Mouse (Mus musculus) hindbrain, embryonic 12.5 days (tissue): Measurements from ENCODE around the gene Rcc1. TPM values are rescaled to one million over a fixed set of nuclear protein-coding genes. Genes with fewer than 3 reads are reported as not detected.

Source experiments
- ATAC-seq: fragments of 200-750 bp; cut with Nextera tagmentation; 2 replicates; pipeline ENCODE4 v1.8.0; 2017; ENCODE audit warnings: moderate TSS enrichment; ENCODE audit not compliant: low FRiP score
- H3K27ac ChIP-seq: fragments of 300-500 bp; sonication (generic); 2 replicates; pipeline ENCODE4 v1.5.1; 2016; ENCODE audit warnings: mild to moderate bottlenecking
- H3K27me3 ChIP-seq: fragments of 300-500 bp; sonication (generic); 2 replicates; pipeline ENCODE4 v1.6.1; 2016; ENCODE audit warnings: mild to moderate bottlenecking
- H3K36me3 ChIP-seq: fragments of 300-500 bp; sonication (generic); 2 replicates; pipeline ENCODE4 v1.6.1; 2016; ENCODE audit warnings: mild to moderate bottlenecking
- H3K4me1 ChIP-seq: fragments of 300-500 bp; sonication (generic); 2 replicates; pipeline ENCODE4 v1.6.1; 2016
- H3K4me2 ChIP-seq: fragments of 300-500 bp; sonication (generic); replicated peaks from 2 replicates; pipeline ENCODE4 v1.6.1; 2016; ENCODE audit warnings: mild to moderate bottlenecking
- H3K4me3 ChIP-seq: fragments of 300-500 bp; sonication (generic); 2 replicates; pipeline ENCODE4 v1.5.1; 2016; ENCODE audit warnings: mild to moderate bottlenecking
- H3K9ac ChIP-seq: fragments of 300-500 bp; sonication (generic); 2 replicates; pipeline ENCODE4 v1.6.1; 2016; ENCODE audit warnings: mild to moderate bottlenecking, moderate library complexity
- H3K9me3 ChIP-seq: fragments of 300-500 bp; sonication (generic); replicated peaks from 2 replicates; pipeline ENCODE4 v1.6.1; 2016; ENCODE audit warnings: mild to moderate bottlenecking
- WGBS: fragments of 180-500 bp; shearing (Covaris S2); methylation state at CpG from one replicate; pipeline ENCODE4 v1.1.7; 2016; 5-methylcytosine and 5-hydroxymethylcytosine counted together
- polyA plus RNA-seq: library from polyadenylated mRNA; unstranded; fragments of >200 nt; fragmentation: Nextera tagmentation; extraction: Ambion mirVana; gene quantifications from 2 replicates; pipeline ENCODE4 v1.2.1, GENCODE M21; 2016

Rcc1 gene
- polyA plus RNA-seq, result 65.8 and 67.5 TPM in 2 replicates

DNA sequence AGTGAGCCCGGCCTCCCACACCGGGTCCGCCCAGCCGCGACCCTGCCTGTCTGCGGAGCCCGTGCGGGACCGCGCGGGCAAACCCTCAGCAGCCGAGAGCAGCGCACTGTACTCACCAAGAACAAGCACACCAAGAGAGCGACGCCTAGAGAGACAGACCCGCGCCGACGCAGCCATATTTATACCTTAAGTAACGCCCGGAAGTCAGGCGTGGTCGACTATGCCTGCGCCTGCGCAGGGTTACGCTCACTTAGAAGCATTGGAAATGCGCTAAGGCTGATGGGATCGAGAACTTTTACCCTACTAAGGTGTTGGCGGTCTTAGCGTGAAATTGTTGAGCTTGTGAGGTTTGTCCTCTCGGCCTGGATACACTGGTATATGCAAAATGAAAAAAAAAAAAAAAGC lies at the start of gene Rcc1:
Gene Rcc1 (minus strand): TSS at position 125 of the 405 bp plus-strand sequence.
- Histone ChIP-seq H3K4me3 (peak within 1 kb of the TSS; percentile 73), H3K27ac (peak within 1 kb of the TSS; percentile 93), H3K27me3 (no peaks in the 10 kb centered on the region), H3K36me3 (peaks cover 30% of the 10 kb centered on the region), H3K9ac (peak within 1 kb of the TSS; percentile 88), H3K4me1 (peaks cover 18% of the 10 kb centered on the region), H3K9me3 (no peaks in the 10 kb centered on the region), H3K4me2 (peak within 1 kb of the TSS; percentile 85)
- peak; percentile 88 for ATAC-seq
- under 1% methylated on average over 31 of the region's 31 CpGs for WGBS

DNA sequence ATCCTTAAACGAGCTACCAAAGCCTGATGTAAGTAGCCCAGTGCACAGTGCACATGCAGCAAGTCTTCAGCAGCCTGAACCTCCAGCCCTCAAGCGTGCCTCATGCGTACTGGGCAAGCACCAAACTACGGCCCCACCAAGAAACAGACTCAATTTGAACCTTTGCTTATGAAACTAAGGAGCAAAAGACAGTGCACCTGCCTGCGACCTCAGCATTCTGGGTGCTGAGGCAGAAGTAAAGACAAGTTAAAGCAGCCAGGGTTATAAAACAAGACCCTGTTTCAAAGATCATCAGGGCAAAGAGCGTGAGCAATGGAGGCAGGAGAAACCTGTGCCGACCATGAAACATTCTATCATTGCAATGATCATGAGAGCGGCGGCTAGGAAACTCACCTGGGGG lies 47.6 kb upstream of the Rcc1 start:
- Histone ChIP-seq H3K9ac (no peak overlapping the region), H3K27me3 (no peaks in the 10 kb centered on the region), H3K4me2 (no peak overlapping the region), H3K27ac (no peak overlapping the region), H3K4me1 (peaks cover 8% of the 10 kb centered on the region), H3K9me3 (no peaks in the 10 kb centered on the region), H3K4me3 (no peak overlapping the region), H3K36me3 (0 out of 2 replicates have a peak, but pooled peaks cover under 1% of the 10 kb centered on the region)
- no peak for ATAC-seq
- 98% methylated on average over 9 of the region's 9 CpGs for WGBS

DNA sequence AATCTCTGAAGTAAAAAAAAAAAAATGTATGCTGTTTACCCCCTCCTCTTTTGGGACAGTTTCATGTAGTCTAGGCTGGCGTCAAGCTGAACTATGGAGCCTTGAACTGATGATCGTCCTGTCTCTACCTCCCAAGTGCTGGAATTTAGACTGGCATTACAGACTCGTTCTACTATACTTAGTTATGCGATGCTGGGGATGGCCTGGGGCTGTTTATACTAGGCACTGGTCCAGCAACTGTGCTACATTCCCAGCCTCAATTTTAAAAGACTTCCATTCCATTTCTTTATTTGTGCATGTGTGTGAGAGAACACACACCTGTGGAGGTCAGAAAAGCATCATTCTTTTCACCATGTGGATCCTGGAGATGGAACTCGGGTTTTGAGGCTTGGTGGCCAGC lies 45.5 kb upstream of the Rcc1 start:
- WGBS, result 79% methylated on average over 5 of the region's 5 CpGs
- no peaks in the 10 kb centered on the region for H3K27me3 ChIP-seq
- H3K4me1 ChIP-seq, result peaks cover 8% of the 10 kb centered on the region
- no peak overlapping the region for H3K9ac ChIP-seq
- no peak overlapping the region for H3K4me3 ChIP-seq
- no peak for ATAC-seq
- no peaks in the 10 kb centered on the region for H3K9me3 ChIP-seq
- H3K27ac ChIP-seq, result no peak overlapping the region
- no peaks in the 10 kb centered on the region for H3K36me3 ChIP-seq
- H3K4me2 ChIP-seq, result no peak overlapping the region

DNA sequence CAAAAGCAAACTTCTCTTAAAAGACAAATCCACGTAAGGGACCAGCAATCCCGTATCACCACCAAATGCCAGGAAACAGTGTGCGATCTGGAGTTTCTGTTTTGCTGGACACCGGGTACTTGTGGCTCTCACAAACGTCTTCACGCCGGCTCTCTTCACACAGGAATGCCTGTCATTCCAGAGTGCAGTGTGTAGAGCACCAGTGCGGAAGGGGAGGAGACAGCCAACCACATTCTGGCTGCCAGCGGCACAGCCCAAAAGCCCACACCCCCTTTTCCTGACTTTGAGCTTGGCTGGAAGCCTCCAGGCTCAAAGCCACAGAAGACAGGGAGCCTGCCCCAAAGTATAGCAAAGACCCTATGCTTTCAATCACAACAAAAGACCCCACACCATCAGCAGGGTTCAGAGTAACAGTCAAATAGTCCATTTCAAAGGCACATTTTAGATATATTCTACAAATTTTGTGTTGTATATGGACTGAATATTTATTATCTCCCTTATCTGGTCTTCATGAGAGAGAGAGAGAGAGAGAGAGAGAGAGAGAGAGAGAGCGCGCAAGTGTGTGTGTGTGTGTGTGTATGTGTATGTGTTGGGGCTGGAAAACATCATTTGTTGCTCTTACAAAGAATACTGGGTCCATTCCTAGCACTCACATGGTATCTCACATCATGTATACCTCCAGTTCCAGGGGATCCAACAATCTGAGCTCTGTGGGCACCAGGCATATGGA lies 44.8 kb upstream of the Rcc1 start:
- H3K4me1 ChIP-seq, result peaks cover 8% of the 10 kb centered on the region
- no peak overlapping the region for H3K4me3 ChIP-seq
- no peak overlapping the region for H3K27ac ChIP-seq
- H3K4me2 ChIP-seq, result peak overlapping the region; percentile 32; the same call in 1 of the 2 replicates
- H3K9me3 ChIP-seq, result no peaks in the 10 kb centered on the region
- H3K36me3 ChIP-seq, result no peaks in the 10 kb centered on the region
- 39% methylated on average over 11 of the region's 11 CpGs for WGBS
- ATAC-seq, result no peak
- no peak overlapping the region for H3K9ac ChIP-seq
- no peaks in the 10 kb centered on the region for H3K27me3 ChIP-seq

DNA sequence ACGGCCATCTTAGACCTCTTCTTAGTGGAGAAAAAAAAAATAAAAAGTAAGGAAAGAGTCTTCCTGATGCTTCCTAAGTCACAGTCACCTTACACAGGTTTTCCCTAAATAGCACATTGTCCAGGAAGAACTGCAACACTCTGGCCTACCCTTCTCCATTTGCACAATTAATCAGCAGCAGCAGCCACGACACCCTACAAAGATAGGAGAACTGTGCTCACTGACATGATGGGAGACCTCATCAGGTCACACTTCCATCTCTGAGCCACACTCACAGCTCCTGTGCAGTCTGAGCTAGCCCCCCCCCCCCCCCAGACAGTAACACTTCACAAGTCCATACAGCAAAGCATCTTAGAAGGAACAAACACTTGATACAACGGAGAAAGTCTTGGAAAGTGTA lies 43.7 kb upstream of the Rcc1 start:
- WGBS, result 93% methylated on average over 3 of the region's 3 CpGs
- no peak overlapping the region for H3K27ac ChIP-seq
- no peaks in the 10 kb centered on the region for H3K36me3 ChIP-seq
- H3K9me3 ChIP-seq, result no peaks in the 10 kb centered on the region
- no peak overlapping the region for H3K4me2 ChIP-seq
- H3K4me3 ChIP-seq, result no peak overlapping the region
- no peak for ATAC-seq
- H3K4me1 ChIP-seq, result peaks cover 8% of the 10 kb centered on the region
- no peak overlapping the region for H3K9ac ChIP-seq
- no peaks in the 10 kb centered on the region for H3K27me3 ChIP-seq

DNA sequence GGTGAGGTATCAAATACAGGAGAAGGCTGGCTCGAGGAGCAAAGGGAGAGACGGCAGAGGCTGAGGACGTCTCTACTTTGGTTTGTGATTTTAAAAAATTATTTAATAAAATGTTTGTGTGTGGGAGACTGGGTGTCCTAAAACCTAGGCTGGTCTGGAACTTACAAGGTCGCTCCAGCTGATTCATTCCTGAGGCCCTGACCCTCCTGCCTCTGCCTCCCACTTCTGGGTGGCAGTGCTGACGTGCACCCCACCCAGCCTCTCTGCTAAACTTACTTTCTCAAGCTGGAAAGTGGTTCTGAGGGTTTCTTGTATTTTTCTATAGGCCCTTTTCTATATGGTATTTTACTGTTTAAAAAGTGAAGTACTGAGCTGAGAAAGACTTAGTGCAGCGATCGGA lies 42.8 kb upstream of the Rcc1 start:
- ATAC-seq, result no peak
- WGBS, result 91% methylated on average over 7 of the region's 7 CpGs
- Histone ChIP-seq H3K27ac (no peak overlapping the region), H3K9me3 (no peaks in the 10 kb centered on the region), H3K4me2 (no peak overlapping the region), H3K4me3 (no peak overlapping the region), H3K9ac (no peak overlapping the region), H3K4me1 (peaks cover 8% of the 10 kb centered on the region), H3K36me3 (no peaks in the 10 kb centered on the region), H3K27me3 (no peaks in the 10 kb centered on the region)

DNA sequence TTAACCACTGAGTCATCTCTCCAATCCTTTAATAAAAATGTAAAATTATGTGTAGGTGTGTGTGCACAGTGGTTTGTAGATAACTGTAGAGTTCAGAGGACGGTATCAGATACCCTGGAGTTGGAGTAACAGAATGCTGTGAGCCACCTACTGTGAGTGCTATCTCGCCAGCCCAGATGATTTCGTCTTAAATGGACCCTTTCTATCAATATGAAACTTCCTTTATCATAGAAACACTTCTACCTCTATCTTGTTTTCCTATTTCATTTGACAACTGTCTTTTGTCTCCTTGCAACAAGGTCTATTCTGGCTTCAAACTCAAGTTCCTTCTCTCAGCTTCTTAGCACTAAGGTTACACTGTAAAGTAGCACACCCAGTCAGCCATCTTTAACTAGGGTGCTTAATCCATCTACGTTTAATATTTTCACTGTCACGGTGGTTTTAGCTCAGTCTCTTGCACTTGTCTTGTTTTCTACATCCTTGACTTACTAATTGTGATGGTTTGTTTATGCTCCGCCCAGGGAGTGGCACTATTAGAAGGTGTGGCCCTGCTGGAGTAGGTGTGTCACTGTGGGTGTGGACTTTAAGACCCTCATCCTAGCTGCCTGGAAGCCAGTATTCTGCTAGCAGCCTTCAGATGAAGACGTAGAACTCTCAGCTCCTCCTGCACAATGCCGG lies 37.8 kb upstream of the Rcc1 start:
- Histone ChIP-seq H3K4me3 (no peak overlapping the region), H3K36me3 (no peaks in the 10 kb centered on the region), H3K4me2 (no peak overlapping the region), H3K27ac (no peak overlapping the region), H3K9me3 (no peaks in the 10 kb centered on the region), H3K27me3 (no peaks in the 10 kb centered on the region), H3K9ac (no peak overlapping the region), H3K4me1 (no peaks in the 10 kb centered on the region; the same call in 1 of the 2 replicates)
- 95% methylated on average over 8 of the region's 8 CpGs for WGBS
- no peak for ATAC-seq

DNA sequence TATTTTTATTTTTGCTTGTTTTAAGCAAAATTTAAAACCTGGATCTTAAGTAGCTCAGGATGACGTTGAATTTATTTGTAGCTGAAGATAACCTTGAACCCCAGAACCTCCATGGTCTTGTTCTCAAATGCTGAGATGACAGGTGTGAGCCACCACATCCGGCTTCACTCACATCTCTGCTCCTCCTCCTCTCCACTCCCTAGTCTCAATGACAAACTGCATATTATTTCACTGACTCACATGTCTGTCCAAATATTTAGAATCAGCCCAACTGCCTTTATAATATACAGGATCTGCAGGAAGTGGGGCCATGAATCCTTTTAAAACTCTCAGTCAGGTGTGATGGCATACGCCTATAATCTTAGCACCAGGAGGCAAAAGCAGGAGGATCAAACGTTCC lies 35.9 kb upstream of the Rcc1 start:
- WGBS, result 93% methylated on average over 4 of the region's 4 CpGs
- Histone ChIP-seq H3K4me3 (no peak overlapping the region), H3K27me3 (no peaks in the 10 kb centered on the region), H3K36me3 (0 out of 2 replicates have a peak, but pooled peaks cover 3% of the 10 kb centered on the region), H3K27ac (no peak overlapping the region), H3K9me3 (no peaks in the 10 kb centered on the region), H3K9ac (no peak overlapping the region), H3K4me1 (no peaks in the 10 kb centered on the region; the same call in 1 of the 2 replicates), H3K4me2 (no peak overlapping the region)
- ATAC-seq, result no peak

DNA sequence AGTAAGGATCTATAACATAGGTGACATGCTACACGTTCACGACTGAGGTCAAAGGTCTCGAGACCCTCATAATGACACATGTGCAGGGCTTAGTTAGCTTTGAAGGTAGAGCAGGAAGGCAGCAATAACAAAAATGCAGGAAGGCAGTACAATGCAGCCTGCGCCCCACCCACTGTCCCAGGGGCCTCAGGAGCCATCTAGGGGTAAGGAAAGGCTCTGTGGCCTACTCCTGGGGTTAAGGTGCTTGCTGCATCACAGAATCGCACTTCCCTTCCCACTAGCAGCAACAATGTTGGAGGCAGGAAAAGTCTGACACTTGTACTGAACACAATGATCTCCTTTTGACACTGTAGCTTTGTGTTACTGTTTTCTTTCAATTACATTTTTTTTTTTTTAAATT lies 34.2 kb upstream of the Rcc1 start:
- H3K9me3 ChIP-seq, result no peaks in the 10 kb centered on the region
- H3K4me2 ChIP-seq, result no peak overlapping the region
- H3K36me3 ChIP-seq, result peaks cover 11% of the 10 kb centered on the region; the same call in 1 of the 2 replicates
- ATAC-seq, result no peak
- no peaks in the 10 kb centered on the region for H3K27me3 ChIP-seq
- H3K4me1 ChIP-seq, result no peaks in the 10 kb centered on the region; the same call in 1 of the 2 replicates
- no peak overlapping the region for H3K27ac ChIP-seq
- H3K4me3 ChIP-seq, result no peak overlapping the region
- 88% methylated on average over 5 of the region's 5 CpGs for WGBS
- H3K9ac ChIP-seq, result no peak overlapping the region

DNA sequence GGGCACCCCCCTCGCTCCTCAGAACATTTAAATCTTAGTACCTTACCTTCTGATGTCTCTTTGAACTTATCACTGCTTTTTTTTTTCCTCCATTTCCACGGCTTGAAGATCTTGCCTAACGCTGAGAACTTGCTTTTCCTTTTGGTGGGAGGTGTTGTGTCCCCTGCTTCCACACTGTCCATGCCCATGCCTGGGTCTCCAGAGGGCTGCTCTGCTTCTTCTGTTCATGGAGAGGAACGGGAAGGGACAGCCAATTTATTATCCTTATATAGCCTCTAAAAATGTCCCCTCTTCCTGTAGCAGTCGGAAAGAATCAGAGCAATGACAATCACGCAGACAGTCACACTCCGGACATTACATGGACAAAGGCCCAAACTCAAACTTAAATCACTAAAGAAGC lies 33.4 kb upstream of the Rcc1 start:
- no peak overlapping the region for H3K4me3 ChIP-seq
- no peaks in the 10 kb centered on the region; the same call in 1 of the 2 replicates for H3K4me1 ChIP-seq
- H3K27me3 ChIP-seq, result no peaks in the 10 kb centered on the region
- H3K9ac ChIP-seq, result no peak overlapping the region
- ATAC-seq, result no peak
- H3K9me3 ChIP-seq, result no peaks in the 10 kb centered on the region
- H3K4me2 ChIP-seq, result no peak overlapping the region
- WGBS, result 89% methylated on average over 7 of the region's 7 CpGs
- H3K36me3 ChIP-seq, result peaks cover 11% of the 10 kb centered on the region
- H3K27ac ChIP-seq, result no peak overlapping the region

DNA sequence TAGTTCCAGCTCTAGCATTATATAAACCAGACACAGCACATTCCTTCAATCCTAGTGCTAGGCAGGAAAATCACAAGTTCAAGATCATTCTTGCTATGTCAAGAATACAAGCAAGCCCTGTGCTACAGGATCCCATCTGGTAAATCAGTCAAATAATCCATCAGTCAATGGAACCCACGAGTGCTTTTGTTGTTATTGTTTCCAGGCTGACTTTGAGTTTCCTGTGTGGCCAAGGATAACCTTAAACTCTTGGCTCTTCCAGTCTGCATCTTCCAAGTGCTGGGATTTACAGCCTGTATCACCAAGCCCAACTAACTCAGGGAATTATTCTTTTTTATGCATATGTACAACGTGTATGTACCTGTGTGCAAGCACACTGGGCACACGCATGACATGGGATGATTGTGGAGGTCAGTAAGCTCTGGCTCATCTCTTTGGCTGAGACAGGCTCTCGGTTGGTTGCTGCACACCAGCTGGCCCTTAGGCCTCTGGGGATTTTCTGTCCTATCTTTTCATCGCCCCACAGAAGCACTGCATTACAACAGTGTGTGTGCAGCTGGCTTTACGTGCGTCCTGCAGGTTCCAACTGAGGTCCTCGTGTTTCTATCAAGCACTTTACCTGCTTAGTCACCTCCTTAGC lies 32.5 kb upstream of the Rcc1 start:
- Histone ChIP-seq H3K9ac (no peak overlapping the region), H3K27ac (no peak overlapping the region), H3K9me3 (no peaks in the 10 kb centered on the region), H3K4me1 (no peaks in the 10 kb centered on the region; the same call in 1 of the 2 replicates), H3K36me3 (peaks cover 17% of the 10 kb centered on the region), H3K4me3 (no peak overlapping the region), H3K4me2 (no peak overlapping the region), H3K27me3 (no peaks in the 10 kb centered on the region)
- 81% methylated on average over 8 of the region's 8 CpGs for WGBS
- ATAC-seq, result no peak

DNA sequence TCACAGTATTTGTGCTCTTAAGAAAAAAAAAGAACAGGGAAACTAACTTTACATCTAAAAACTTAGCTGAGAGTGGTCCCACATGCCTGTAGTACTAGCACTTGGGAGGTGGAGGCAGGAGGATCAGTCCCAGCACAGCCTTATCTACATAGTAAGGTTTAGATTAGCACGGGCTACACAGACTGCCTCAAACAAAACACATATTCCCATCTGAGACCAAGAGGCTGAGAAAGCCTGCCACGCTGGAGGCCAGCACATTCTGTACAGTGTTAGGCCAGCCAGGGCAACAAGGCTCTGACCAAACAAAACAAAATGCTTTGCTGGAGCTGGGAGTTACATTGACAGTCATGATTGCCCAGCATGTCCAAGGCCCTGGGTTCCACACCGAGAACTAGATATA lies 30.1 kb upstream of the Rcc1 start:
- Histone ChIP-seq H3K36me3 (peaks cover 19% of the 10 kb centered on the region), H3K27me3 (no peaks in the 10 kb centered on the region), H3K9ac (no peak overlapping the region), H3K27ac (no peak overlapping the region), H3K4me1 (no peaks in the 10 kb centered on the region; the same call in 1 of the 2 replicates), H3K4me3 (no peak overlapping the region), H3K9me3 (no peaks in the 10 kb centered on the region), H3K4me2 (no peak overlapping the region)
- no peak for ATAC-seq
- WGBS, result 92% methylated on average over 3 of the region's 3 CpGs
